Mouse (Mus musculus) Muller cell, postnatal 12 days (primary cell): ENCODE data around the gene Poln.

Source experiments
- DNase-seq: peaks from one replicate; pipeline ENCODE4 v3.0.0-alpha.2; 2015; ENCODE audit errors: inconsistent ontology term

Gene Poln

DNA sequence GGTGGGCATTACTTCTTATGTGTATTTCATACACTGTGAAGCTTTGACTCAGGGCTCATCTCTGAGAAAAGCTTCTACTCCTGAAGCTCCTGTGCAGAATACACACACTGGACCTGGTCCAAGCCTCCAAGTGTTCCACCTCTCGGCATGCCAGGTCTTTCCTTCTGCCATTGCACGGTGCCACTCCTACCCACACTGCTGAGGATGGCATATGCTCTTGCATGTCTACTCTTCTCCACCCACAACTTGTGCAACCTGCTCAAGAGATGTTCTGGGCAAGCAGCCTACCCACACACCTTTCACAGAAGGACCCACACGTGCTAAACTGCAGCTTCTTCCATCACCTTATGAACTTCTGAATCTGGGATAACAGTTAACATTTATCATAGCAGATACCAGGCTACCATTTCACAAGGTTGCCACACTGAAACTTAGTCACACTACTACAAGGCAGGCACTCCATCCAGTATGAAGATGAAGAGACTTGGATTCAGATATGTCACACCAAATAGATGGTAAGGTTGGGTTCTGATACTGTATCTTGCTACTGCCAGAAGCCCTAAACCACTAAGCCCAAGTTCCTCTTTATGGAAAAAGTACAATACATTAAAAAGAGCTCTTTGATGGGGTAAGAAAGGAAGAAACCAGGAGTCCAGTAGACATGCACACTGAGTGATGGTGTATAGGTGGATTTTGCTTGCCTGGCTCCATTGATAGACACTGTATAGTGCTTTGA, 50.0 kb downstream of the Poln start:
- DNase-seq: no peak

DNA sequence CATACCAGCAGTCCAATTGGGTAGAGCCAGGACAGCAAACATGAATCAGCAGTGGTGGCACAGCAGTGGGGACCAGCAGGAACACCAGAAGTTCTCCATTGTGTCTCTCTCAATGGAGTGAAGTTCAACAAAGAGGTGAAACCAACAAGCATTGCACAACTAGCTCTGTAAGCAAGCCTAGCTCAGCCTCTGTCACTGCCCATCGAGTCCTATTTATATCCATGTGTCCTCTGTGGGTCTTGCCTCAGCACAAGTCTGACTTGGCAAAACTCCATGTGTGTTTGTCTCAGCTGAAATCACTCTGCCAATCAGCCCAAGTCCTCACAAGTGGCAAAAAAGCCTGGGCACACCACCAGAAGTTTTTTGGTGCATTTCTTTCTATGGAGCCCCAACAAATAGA, 63.6 kb downstream of the Poln start:
- DNase-seq: peak; percentile 20

DNA sequence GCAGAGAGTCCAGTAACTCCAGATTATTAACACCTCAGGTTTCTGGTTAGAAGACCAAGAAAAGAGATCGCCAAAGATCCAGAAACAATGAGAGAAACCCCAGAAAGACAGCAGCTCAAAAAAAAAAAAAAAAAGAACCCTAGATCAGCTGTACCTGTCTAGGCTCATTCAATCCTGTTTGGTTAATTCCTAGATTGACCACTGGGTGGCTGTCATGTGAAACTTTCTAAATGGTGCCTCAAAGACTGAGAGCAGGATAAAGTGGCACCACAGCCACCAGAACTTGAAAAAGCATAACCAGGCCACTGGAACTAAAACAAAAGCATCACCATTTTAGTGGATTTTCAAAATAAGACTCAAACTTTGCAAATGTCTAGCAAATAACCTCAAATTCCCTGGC, 71.9 kb downstream of the Poln start:
- peak; percentile 22 for DNase-seq

DNA sequence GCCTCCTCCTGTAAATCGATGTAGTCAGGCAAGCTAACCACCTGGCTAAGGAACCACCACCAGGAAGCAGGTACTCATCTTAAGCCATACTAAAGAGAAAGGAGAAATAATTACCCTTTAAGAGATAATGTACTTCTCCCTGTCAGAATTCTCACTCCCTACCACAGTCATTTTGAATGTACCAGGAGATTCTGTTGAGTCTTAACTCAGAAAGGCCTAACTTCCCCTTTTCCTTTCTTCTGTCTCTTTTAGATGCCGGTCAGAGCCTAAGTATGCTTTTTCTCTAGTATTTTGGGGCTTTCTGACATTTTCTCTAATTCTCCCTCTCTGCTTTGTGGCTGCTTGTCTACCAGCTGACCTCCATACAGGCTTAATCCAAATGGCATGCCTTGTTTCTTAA, 76.2 kb downstream of the Poln start:
- DNase-seq: no peak

DNA sequence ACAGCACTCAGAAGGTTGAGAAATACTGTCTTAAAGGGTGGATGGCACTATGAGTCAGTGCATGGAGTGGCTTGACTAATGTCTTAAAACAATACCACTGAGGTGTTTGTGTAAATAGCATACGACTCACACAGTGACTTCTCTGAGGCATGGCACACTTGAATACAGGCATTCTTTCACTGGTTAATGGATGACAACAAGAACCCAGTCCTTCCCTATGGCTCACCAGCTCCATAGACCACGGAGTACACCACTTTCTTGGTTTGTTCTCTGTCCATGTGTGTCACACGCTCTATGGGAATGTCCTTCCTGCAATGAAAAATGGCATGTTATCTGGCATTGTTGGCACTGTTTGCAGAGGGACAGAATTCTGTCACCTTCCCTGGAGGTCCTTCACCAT, 136.7 kb downstream of the Poln start:
- peak; percentile 17 for DNase-seq

DNA sequence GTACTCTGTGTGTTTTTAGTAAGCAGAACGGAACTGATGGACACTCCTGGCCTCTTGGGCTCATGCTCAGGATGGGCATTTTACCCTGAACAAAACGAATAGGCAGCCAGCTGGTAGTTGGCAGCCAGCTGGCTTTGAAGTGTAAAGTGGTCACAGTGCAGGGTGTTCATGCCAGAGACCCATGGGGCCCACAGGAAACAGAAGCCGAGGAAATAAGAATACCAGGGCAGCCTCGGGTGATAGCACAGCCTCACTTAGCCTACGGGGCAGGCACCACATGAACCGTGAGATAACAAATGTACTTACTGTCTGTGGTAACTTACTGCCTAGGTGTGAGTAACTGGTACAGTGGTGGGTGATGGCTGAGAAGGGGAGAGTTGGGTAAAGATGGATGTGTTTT, 138.2 kb downstream of the Poln start:
- DNase-seq: no peak

DNA sequence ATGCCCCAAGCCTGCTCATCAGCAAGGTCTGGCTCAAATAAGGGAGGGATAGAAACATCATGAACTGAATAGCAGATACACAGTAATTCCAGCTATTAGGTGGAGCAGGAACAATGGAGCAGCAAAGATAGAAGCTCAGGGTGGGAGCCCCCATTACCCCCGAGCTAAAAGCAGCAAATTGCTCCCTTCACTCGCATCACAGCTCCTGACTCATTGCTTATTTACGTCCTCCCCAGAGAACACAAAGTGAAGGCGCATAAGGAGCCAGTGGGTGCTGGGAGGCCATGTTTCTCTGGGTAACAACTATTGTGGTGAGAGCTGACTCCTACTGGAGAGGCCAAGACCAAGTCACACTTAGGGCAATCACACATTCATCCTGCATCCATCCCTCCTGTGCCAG, 139.1 kb downstream of the Poln start:
- no peak for DNase-seq

DNA sequence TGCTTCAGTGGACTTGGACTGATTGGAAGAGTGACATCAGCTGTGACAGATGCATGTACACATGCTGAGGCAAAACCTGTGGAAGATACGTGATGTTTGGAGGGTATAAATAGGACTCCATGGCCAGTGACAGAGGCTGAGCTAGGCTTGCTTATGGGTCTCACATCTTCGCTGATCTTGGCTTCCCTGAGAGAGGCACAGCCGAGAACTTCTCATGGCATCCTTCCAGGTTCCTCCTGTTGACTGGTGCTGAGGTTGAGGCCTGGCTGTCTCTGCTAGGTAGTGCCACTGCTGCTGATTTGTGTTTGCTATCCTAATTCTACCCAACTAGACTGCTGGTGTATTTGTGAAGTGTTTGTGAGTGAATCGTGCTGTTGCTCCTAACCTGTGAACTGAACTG, 150.3 kb downstream of the Poln start:
- no peak for DNase-seq

DNA sequence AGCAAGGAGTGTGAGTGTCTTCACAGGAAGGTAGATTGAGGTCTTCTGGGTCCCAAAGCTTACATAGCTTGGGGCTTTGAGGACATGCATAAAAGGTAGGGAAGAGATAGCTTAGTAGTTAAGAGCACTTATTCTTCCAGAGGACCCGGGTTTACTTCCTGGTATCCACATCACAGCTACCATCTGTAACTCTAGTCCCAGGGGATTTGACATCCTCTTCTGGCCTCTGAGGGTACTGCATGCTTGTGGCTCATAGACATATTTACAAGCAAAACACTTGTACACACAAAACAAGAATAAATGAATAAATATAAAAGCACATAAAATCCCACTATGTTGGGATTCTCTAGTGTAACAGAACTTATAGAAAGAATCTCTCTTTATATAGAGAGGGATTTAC, 154.6 kb downstream of the Poln start:
- DNase-seq: no peak

DNA sequence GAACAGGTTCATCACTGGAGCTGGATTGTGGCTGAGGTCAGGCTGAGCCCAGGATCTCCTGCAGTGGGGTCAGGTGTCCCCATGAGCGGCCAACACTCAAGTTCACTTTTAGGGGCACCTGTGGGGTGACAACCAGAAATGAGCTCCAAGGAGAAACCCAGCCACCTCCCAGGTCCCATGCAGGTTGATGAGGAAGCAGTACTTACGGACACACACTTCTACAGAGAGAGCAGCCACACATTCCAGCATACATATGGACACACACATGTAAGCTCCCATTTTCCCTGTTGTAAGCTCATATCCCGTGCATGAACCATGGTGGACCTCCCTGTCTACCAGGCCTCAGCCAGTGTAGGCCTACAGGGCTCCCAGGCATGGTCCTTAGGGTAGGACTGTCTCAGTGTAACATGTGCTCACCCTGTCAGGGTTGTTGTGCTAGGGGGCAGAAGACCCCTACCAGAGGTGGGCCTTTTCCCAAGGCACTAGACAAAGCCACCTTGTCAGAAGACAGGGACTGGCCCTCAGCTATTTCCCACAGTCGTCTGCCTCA, 161.8 kb downstream of the Poln start:
- DNase-seq: no peak

DNA sequence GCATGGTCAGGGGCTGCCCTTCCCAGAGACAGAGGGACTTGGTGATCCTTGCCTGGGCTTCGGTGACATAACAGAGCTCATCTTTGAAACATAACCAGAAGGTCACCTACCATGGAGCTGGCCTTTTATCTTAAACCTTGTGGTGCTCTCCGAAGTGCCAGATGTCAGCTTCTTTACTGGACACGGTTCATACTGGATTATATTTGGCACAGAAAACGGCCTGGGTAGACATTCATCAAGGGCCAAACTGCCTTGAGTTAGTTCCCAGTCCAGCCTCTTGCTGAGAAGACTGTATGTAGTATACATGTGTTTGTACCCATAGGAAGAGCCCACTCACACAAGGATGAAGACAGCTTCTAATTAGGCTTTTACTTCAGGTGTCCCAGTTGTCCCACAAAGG, 162.4 kb downstream of the Poln start:
- no peak for DNase-seq

DNA sequence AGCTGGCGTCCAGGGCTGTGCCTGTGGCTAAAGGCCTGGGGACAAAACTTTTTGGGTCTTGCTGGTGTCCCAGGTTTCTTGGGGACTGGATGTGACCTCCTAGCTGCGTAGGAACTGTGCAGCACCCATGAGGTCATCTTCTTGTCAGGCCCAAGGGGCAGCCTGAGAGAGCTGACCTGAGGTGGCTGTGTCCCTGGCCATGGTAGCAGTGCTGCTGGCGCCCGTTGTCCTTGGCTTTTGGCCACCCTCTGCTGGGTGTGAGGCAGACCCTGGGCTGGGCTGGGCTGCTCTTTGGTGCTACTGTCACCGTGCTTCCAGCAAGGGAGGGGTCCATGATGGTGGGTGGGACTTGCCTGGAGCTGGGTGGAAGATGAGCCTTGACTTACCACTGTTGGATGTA, 164.6 kb downstream of the Poln start:
- DNase-seq: no peak

DNA sequence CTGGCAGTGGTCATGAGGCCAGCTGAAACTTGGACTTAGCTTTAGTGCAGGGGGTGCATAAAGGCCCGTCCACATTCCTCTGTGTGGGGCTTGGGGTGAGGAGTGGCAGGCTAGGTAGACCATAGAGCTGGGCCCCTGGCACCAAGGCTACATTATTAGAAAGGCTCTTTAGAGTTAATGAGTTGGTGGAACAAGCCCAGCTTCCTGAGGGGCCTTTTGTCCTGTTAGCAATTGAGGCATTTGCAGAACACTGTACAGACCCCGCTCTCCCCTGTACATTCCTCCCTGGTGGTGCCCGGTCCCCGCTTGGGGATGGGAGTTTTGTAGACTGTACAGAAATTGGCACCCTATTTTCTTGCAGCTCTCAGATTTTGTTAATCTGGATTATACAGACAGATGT, 166.6 kb downstream of the Poln start:
- DNase-seq: no peak

DNA sequence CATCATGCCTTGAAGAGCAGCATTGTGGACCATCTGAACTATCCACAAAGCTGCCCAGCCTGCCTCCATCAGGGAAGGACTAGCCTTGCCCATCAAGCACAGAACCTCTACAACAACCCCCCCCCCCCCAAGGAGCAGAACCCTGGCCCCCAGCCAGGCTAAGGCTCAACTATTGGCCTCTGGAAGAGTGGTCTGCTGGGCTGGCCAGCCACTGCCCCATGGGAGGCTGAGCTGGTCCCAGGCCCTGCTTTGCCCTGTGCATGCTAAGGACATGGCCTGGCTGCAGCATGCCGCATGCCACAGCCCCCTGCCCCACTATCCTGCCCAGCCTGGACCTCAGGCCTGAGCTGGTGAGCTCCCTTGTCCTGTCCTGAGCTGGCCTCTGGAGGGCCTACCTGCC, 167.8 kb downstream of the Poln start:
- DNase-seq: no peak

DNA sequence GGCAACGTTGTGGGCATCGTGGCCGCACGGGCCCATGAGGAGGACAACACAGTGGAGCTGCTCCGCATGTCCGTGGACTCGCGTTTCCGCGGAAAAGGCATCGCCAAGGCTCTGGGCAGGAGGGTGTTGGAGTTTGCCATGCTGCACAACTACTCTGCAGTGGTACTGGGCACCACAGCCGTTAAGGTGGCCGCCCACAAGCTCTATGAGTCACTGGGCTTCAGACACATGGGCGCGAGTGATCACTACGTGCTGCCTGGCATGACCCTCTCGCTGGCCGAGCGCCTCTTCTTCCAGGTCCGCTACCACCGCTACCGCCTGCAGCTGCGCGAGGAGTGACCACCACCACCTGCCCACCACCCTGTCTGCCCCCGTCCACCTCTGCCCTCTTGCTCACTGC, 168.4 kb downstream of the Poln start:
- DNase-seq: no peak

DNA sequence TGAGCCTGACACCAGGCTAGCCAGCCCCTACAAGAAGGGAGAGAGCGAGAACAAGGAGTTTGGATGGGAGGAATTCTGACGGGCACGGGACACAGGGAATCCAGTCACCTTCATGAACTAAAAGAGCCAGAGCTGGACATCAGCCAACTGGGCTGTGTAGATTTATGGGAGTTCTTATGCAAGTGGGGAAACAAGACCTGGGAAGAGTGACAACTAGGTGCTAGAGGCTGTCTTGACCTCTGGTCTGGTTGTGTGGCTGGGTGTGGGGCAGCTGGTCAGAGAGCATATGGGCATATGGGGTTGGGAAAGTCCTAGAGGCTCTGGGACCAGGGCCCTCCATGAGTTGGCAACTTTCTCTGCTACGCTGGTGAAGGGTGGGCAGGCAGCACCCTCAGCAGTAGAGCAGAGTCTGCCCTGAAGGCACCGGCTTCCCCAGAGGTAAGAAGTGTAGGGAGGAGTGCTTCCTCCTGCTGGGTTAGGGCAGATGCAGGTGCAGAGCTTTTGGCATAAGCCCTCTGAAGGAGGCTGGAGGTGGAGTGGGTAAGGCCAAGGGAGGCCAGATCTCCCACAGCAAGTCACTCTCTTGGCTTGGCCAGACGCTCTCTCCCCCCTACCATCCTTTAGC, 169.7 kb downstream of the Poln start:
- no peak for DNase-seq

DNA sequence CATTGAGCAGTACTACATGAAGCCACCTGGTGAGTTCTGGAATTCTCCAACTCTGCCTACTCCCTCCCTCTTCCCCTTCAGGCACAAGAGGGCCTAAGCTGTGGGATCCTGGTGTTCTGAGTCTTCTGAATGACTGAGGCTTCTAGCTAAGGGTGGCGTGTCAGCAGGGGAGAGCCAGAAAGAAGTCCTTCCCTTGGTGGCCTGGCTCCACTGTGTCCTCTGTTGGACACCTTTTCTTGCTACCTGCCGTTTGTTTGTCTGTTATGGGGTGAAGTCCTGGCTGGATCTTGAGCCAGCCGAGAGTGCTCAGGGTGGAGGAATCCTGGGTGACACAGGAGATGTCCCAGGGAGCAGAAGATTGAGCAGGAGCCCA, 170.8 kb downstream of the Poln start:
- no peak for DNase-seq

DNA sequence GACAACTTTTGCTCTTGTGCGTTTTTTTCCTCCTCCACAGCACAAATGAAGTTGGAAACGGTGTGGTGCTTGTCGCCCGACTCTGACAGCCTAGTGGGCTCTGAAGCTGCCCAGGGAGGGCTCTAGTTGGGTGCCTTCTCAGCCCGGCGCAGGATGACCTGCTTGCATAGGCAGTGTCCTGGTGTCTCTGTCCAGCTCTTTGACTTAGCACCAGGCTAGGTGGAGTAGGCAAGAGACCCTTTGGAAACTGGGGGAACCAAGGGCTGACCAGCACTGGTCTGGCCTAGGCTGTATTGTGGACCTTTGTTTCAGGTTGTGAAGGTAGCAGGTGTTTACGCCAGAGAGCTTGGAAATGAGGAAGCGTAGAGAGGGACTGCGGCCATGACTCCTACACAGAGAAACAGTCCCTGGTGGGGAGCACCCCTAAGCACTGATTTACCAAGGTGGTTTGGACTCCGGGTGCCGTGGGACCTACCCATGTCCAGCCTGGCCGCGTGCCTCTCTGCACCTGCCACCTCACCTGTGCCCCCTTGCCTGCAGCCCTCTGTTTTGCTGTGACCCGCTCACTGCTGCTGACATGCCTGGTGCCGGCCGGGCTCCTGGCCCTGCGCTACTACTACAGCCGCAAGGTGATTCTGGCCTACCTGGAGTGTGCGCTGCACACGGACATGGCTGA, 171.3 kb downstream of the Poln start:
- no peak for DNase-seq

DNA sequence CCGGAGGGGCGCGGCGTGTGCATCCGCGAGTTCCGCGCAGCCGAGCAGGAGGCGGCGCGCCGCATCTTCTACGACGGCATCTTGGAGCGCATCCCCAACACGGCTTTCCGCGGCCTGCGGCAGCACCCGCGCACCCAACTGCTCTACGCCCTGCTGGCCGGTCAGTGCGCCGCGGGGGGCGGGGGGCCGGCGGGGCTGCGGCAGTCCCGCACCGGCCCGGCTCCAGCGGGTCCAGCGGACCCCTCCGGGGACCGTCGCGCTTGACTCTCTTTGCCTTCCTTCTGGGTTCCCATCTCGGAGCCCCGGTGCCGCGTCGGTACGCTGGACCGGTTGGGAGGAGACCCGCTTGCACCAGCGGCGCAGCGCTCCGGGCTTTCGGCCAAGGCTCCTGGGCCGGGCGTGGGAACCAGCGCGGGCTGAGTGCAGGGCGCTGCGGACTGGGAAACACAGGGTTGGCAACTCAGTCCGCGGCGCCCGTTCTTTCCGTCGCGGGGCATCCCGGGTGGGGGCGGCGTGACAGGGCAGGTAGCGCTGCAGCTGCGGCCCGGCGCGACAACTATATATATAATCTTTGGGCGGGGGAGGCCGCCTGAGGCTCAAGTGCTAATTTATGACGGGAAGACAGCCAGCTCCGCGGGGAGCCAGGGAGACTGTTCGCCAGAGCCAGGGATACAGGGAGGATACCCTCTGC, 172.1 kb downstream of the Poln start:
- DNase-seq: peak; percentile 70

DNA sequence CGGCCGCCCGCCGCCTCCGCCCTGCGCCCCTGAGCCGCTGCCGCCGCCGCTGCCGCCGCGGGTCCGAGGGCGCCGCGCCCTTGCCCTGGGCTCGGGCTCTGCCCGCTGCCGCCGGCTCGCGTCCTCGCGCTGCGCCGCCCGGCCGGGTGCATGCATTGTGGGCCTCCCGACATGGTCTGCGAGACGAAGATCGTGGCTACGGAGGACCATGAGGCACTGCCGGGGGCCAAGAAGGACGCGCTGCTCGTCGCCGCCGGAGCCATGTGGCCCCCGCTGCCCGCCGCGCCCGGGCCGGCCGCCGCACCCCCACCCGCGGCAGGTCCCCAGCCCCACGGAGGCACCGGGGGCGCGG, 172.6 kb downstream of the Poln start:
- no peak for DNase-seq

DNA sequence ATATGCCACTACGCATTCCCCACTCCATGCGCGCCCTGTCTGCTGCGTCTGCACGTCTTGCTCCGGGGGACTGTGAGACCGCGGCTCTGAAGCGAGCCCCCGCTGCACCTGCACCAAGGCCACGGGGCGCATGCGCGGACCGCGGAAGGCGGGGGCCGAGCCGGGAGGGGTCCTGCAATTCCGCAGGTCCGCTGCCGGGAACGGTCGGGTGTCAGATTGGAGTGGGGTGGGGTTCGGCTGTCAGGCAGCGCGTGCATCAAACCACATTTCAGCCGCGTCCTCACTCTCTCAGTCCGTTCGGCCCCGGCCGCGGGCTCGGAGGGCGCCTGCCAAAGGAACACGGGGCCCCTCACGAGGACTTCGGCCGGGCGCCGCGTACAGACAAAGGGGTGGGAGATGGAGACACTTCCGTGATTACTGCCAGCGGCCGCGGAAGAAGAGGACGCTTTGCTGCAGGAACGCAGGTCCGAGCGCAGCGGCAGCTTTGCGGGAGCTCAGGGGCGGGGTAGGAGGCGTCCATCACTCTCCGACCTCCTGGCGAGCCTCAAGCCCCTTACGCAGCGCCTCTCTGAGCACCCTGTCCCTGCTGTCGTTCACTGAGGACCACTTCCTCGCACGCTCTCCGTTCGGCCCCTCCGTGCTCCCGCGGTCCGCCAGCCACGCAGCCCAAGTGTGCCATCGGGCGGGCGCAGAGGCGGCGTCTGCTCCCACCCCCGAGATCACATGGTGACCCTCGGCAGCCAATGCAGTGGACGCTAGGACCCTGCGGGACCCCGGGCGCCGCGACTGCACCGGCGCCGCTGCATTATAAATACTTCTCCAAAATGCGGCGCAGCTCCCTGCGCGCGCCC, 173.2 kb downstream of the Poln start, which contains the start of gene Nat8l:
Gene Nat8l (plus strand): TSS at position 142 of the 851 bp plus-strand sequence.
- DNase-seq: peak; percentile 71
